Mouse (Mus musculus) testis, adult 2 months (tissue): ENCODE data around the gene Mum1.

ENCODE experiments used
- CTCF ChIP-seq: fragments of 200-500 bp; IDR thresholded peaks from 2 replicates; pipeline ENCODE4 v1.5.1; 2012; ENCODE audit warnings: low read depth, mild to moderate bottlenecking, inconsistent platforms, low read length, moderate library complexity; ENCODE audit not compliant: control insufficient read depth, insufficient read depth, insufficient replicate concordance
- POLR2A ChIP-seq: fragments of 200-500 bp; IDR thresholded peaks from 2 replicates; pipeline ENCODE4 v1.6.1; 2012; ENCODE audit warnings: low read depth, mild to moderate bottlenecking, inconsistent platforms, low read length, moderate library complexity; ENCODE audit not compliant: control insufficient read depth

DNA sequence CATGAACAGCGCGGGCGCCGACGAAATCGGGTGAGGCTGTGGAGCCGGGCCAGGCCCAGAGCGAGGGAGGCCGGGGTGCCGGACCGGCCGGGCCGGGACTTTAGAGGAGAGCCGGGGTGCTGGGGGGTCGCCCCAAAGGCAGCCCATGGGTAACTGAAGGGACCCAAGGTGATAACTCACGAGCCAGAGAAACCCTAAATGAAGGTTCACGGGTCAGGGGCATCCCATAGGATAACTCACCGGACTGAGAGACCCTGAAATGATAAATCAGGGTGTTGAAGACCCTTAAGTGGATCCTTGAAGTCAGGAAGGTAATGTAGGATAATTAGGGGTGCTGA, 38.9 kb downstream of the Mum1 start:
- TF ChIP-seq CTCF: no peak
- no peak for TF ChIP-seq POLR2A
